Mouse (Mus musculus) forebrain, embryonic 11.5 days (tissue): ENCODE measurements at regions not wholly inside any gene's neighbourhood (a gene's known extent, or its start where the extent isn't known, plus 50 kb on each side); places are given as distances from the start of the nearest gene placed in this dataset.

Experiments used
- ATAC-seq: fragments of 200-750 bp; cut with Nextera tagmentation; replicated peaks from 2 replicates; pipeline ENCODE4 v1.8.0; 2017; ENCODE audit warnings: moderate TSS enrichment; ENCODE audit not compliant: low FRiP score
- DNase-seq: peaks from one replicate; pipeline ENCODE4 v3.0.0-alpha.2; 2017; ENCODE audit warnings: low spot score
- H3K27ac ChIP-seq: fragments of 300-500 bp; sonication (generic); 2 replicates; pipeline ENCODE4 v1.5.1; 2014; ENCODE audit warnings: low read depth, low read length
- H3K27me3 ChIP-seq: fragments of 300-500 bp; sonication (generic); 2 replicates; pipeline ENCODE4 v1.6.1; 2014; ENCODE audit warnings: mild to moderate bottlenecking, low read length, mixed read lengths; ENCODE audit not compliant: control insufficient read depth, insufficient read depth
- H3K36me3 ChIP-seq: fragments of 300-500 bp; sonication (generic); 2 replicates; pipeline ENCODE4 v1.6.1; 2014; ENCODE audit warnings: mild to moderate bottlenecking, low read length, moderate library complexity, mixed read lengths; ENCODE audit not compliant: control insufficient read depth, insufficient read depth
- H3K4me1 ChIP-seq: fragments of 300-500 bp; sonication (generic); replicated peaks from 2 replicates; pipeline ENCODE4 v1.6.1; 2014; ENCODE audit warnings: low read length, mixed read lengths; ENCODE audit not compliant: control insufficient read depth, insufficient read depth
- H3K4me2 ChIP-seq: fragments of 300-500 bp; sonication (generic); 2 replicates; pipeline ENCODE4 v1.6.1; 2014; ENCODE audit warnings: low read depth, mild to moderate bottlenecking, low read length, moderate library complexity, mixed read lengths; ENCODE audit not compliant: severe bottlenecking
- H3K4me3 ChIP-seq: fragments of 300-500 bp; sonication (generic); 2 replicates; pipeline ENCODE4 v1.5.1; 2014; ENCODE audit warnings: low read depth, low read length
- H3K9ac ChIP-seq: fragments of 300-500 bp; sonication (generic); 2 replicates; pipeline ENCODE4 v1.6.1; 2014; ENCODE audit warnings: low read length
- H3K9me3 ChIP-seq: fragments of 300-500 bp; sonication (generic); 2 replicates; pipeline ENCODE4 v1.6.1; 2016; ENCODE audit warnings: low read length, mixed read lengths; ENCODE audit not compliant: control insufficient read depth
- WGBS: fragments of 180-500 bp; shearing (Covaris S2); extraction: QIAGEN DNeasy Blood & Tissue Kit; methylation state at CpG from one replicate; pipeline ENCODE4 v1.1.7; 2014; 5-methylcytosine and 5-hydroxymethylcytosine counted together

GRCm38 (mm10) chr5:113408588-113408987, 51.5 kb downstream of the Aym1 start:
- no peak overlapping the region for H3K4me3 ChIP-seq
- no peaks in the 10 kb centered on the region for H3K9me3 ChIP-seq
- H3K36me3 ChIP-seq: no peaks in the 10 kb centered on the region
- no peaks in the 10 kb centered on the region for H3K27me3 ChIP-seq
- H3K4me2 ChIP-seq: no peak overlapping the region
- 90% methylated on average over 3 of the region's 3 CpGs for WGBS
- no peaks in the 10 kb centered on the region for H3K4me1 ChIP-seq
- no peak overlapping the region for H3K27ac ChIP-seq
- no peak for ATAC-seq
- DNase-seq: no peak
- no peak overlapping the region for H3K9ac ChIP-seq

DNA sequence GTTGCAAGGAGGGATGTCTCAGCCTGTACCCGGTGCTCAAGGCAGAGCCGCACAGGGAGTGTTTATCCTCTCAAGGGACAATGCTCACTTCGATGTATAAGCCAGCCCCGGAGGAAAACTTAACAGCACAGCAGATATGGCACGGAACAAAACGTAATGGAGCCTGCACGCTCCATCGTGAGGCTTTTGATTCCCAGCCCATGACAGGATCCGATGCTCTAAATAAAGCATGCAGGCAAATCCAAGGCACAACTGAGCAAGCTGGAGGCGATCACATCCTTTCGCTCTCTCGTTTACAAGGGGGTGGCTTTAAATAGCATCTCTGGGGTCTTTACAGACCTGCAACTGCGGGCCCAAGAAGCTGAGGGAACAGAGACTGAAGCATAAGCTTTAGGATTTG, 53.9 kb downstream of the Aym1 start:
- H3K9ac ChIP-seq: no peak overlapping the region
- no peak for ATAC-seq
- H3K4me1 ChIP-seq: no peaks in the 10 kb centered on the region
- no peak overlapping the region for H3K27ac ChIP-seq
- H3K36me3 ChIP-seq: no peaks in the 10 kb centered on the region
- no peaks in the 10 kb centered on the region for H3K9me3 ChIP-seq
- WGBS: 79% methylated on average over 13 of the region's 13 CpGs
- no peak for DNase-seq
- no peak overlapping the region for H3K4me2 ChIP-seq
- no peaks in the 10 kb centered on the region for H3K27me3 ChIP-seq
- no peak overlapping the region for H3K4me3 ChIP-seq

GRCm38 (mm10) chr5:113414639-113415038, 57.5 kb downstream of the Aym1 start:
- DNase-seq (no peak), ATAC-seq (no peak)
- Histone ChIP-seq H3K27ac (no peak overlapping the region), H3K4me1 (no peaks in the 10 kb centered on the region), H3K9ac (no peak overlapping the region), H3K4me2 (no peak overlapping the region), H3K36me3 (no peaks in the 10 kb centered on the region), H3K27me3 (no peaks in the 10 kb centered on the region), H3K9me3 (no peaks in the 10 kb centered on the region), H3K4me3 (no peak overlapping the region)
- 83% methylated on average over 2 of the region's 2 CpGs for WGBS

GRCm38 (mm10) chr5:113418335-113419013, 61.4 kb downstream of the Aym1 start:
- DNase-seq: no peak
- 91% methylated on average over 22 of the region's 22 CpGs for WGBS
- no peak overlapping the region for H3K4me2 ChIP-seq

GRCm38 (mm10) chr5:113420619-113421018, 63.5 kb downstream of the Aym1 start:
- no peaks in the 10 kb centered on the region for H3K36me3 ChIP-seq
- H3K27me3 ChIP-seq: no peaks in the 10 kb centered on the region
- DNase-seq (no peak), ATAC-seq (no peak)
- 45% methylated on average over 5 of the region's 5 CpGs for WGBS
- peaks cover 8% of the 10 kb centered on the region; the same call in 1 of the 2 replicates for H3K4me1 ChIP-seq
- H3K27ac ChIP-seq: no peak overlapping the region
- H3K9me3 ChIP-seq: no peaks in the 10 kb centered on the region
- no peak overlapping the region for H3K9ac ChIP-seq
- no peak overlapping the region for H3K4me2 ChIP-seq
- H3K4me3 ChIP-seq: no peak overlapping the region

More at GRCm38 (mm10) chr5:113418335-113419013, 61.4 kb downstream of the Aym1 start:
- Histone ChIP-seq H3K27me3 (no peaks in the 10 kb centered on the region), H3K4me3 (no peak overlapping the region), H3K9ac (no peak overlapping the region), H3K4me1 (peaks cover 8% of the 10 kb centered on the region; the same call in 1 of the 2 replicates), H3K27ac (no peak overlapping the region), H3K9me3 (no peaks in the 10 kb centered on the region), H3K36me3 (no peaks in the 10 kb centered on the region)
- ATAC-seq: no peak

DNA sequence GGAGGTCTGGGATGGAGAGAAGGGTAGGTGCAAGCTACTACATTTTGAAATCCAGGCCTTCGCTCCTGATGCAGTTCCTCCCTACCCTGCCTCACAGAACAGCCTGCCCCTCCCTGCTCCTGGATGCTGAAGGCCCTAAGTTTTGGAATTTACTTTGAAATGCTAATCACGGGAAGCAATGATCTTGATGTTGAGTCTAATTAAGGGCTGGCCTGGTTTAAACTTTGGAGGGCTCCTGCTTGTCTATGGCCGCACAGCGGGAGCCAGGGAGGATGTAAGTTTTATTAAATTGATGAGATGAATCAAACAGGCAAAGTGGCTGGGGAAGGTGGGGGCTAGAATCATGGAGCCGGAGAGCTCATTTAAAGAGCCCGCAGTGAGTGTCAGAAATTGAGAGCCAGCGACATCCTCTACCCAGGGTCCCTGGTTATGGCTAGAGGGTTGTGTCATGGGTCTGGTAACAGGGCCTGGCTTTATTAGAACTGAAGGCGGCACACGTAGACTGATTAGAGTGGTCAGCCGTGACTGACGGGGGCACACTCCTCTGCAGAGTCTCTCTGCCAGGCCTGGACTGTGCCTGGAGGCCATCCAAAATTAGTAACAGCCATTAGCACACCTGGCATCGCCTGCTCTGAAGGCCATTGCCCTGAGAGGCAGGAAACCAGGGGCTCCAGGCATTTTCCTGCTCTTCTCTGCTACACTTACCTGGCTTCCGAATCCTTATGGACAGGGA, 65.1 kb downstream of the Aym1 start:
- WGBS: 55% methylated on average over 13 of the region's 13 CpGs
- Histone ChIP-seq H3K9ac (no peak overlapping the region), H3K36me3 (no peaks in the 10 kb centered on the region), H3K4me2 (no peak overlapping the region), H3K4me3 (no peak overlapping the region), H3K27me3 (no peaks in the 10 kb centered on the region), H3K4me1 (peaks cover 8% of the 10 kb centered on the region; the same call in 1 of the 2 replicates), H3K27ac (no peak overlapping the region), H3K9me3 (no peaks in the 10 kb centered on the region)
- ATAC-seq (no peak), DNase-seq (peak; percentile 65)

DNA sequence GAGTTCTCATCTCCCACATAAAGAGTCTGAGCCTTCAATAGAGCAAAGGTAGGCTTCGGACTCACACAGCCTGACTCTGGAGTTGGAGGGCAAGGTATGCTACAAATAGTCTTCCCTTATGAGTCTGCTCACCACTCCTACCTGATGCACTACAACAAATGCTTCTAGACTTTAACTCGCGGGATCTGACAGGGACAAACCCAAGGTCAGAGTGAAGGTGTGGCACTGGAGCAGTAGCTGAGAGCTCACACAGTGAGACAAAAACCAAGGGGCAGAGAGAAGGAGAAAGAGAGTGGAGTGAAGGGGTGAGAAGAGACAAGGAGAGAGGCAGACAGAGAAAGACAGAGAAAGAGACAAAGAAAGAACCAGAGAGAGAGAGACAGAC, 65.6 kb downstream of the Aym1 start:
- H3K4me3 ChIP-seq: no peak overlapping the region
- DNase-seq (no peak), ATAC-seq (no peak)
- 85% methylated on average over 3 of the region's 3 CpGs for WGBS
- H3K9ac ChIP-seq: no peak overlapping the region
- no peaks in the 10 kb centered on the region for H3K9me3 ChIP-seq
- no peak overlapping the region for H3K4me2 ChIP-seq
- H3K4me1 ChIP-seq: peaks cover 8% of the 10 kb centered on the region; the same call in 1 of the 2 replicates
- H3K36me3 ChIP-seq: no peaks in the 10 kb centered on the region
- H3K27ac ChIP-seq: no peak overlapping the region
- H3K27me3 ChIP-seq: no peaks in the 10 kb centered on the region

DNA sequence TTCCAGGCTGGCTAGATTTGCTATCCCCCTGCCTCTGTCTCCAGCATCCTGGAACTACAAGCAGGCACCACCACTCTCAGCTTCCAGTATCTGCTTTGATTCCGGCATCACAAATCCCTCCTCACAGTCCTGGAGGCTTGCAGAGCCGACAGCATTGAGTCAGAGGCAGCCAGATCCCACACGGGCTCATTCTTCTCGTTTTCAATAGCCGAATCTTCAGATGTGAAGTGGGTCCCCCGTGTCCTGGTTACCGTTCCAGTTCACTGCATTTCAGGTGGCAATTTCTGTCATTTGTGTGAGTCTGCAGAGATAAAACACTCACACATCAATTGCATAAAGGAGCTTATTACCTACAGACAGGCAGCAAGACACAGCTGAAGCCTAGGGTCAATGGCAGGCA, 62.4 kb upstream of the Wscd2 start:
- 76% methylated on average over 7 of the region's 7 CpGs for WGBS

More for the DNA sequence above, 62.4 kb upstream of the Wscd2 start:
- Histone ChIP-seq H3K4me1 (no peaks in the 10 kb centered on the region), H3K4me2 (no peak overlapping the region), H3K9ac (no peak overlapping the region), H3K9me3 (no peaks in the 10 kb centered on the region), H3K36me3 (no peaks in the 10 kb centered on the region), H3K27me3 (no peaks in the 10 kb centered on the region; the same call in 1 of the 2 replicates), H3K4me3 (no peak overlapping the region), H3K27ac (no peak overlapping the region)
- DNase-seq: no peak
- ATAC-seq: no peak
